Mouse (Mus musculus) midbrain, embryonic 10.5 days (tissue): Measurements from ENCODE around the gene Fam53a. TPM values are rescaled to one million over a fixed set of nuclear protein-coding genes. Genes with fewer than 3 reads are reported as not detected.

Experiments
- DNase-seq: peaks from one replicate; pipeline ENCODE4 v3.0.0-alpha.2; 2017; ENCODE audit warnings: low spot score
- H3K27ac ChIP-seq: fragments of 300-500 bp; sonication (generic); replicated peaks from 2 replicates; pipeline ENCODE4 v1.5.1; 2016; ENCODE audit warnings: mild to moderate bottlenecking
- H3K27me3 ChIP-seq: fragments of 300-500 bp; sonication (generic); 2 replicates; pipeline ENCODE4 v1.6.1; 2016; ENCODE audit warnings: low read depth, mild to moderate bottlenecking; ENCODE audit not compliant: poor library complexity, severe bottlenecking
- H3K36me3 ChIP-seq: fragments of 300-500 bp; sonication (generic); 2 replicates; pipeline ENCODE4 v1.6.1; 2016; ENCODE audit warnings: mild to moderate bottlenecking, moderate library complexity
- H3K4me1 ChIP-seq: fragments of 300-500 bp; sonication (generic); 2 replicates; pipeline ENCODE4 v1.6.1; 2016
- H3K4me3 ChIP-seq: fragments of 300-500 bp; sonication (generic); 2 replicates; pipeline ENCODE4 v1.5.1; 2016; ENCODE audit warnings: mild to moderate bottlenecking, moderate library complexity
- H3K9me3 ChIP-seq: fragments of 300-500 bp; sonication (generic); replicated peaks from 2 replicates; pipeline ENCODE4 v1.6.1; 2016; ENCODE audit warnings: mild to moderate bottlenecking
- WGBS: fragments of 180-500 bp; shearing (Covaris S2); methylation state at CpG from one replicate; pipeline ENCODE4 v1.1.7; 2016; 5-methylcytosine and 5-hydroxymethylcytosine counted together
- polyA plus RNA-seq: library from polyadenylated mRNA; unstranded; fragments of >200 nt; fragmentation: Nextera tagmentation; extraction: Ambion mirVana; gene quantifications from 2 replicates; pipeline ENCODE4 v1.2.1, GENCODE M21; 2016

Fam53a gene
- polyA plus RNA-seq, 1 experiment from 2014 or later: 70.4 TPM

- DNase-seq: no peak
- whole genome bisulfite sequencing: 5% methylated on average over 9 of the region's 9 CpGs
- Histone ChIP-seq H3K9me3 (no peaks in the 10 kb centered on the region), H3K36me3 (peaks cover 58% of the 10 kb centered on the region), H3K4me1 (peaks cover 58% of the 10 kb centered on the region), H3K27ac (peak overlapping the region; percentile 100), H3K27me3 (no peaks in the 10 kb centered on the region), H3K4me3 (peak overlapping the region; percentile 88)
Observed at GRCm38 (mm10) chr5:33652783-33653173, 23.3 kb upstream of the Fam53a start.

- Histone ChIP-seq H3K27ac (peak within 1 kb of the TSS; percentile 100), H3K4me3 (peak within 1 kb of the TSS; percentile 88), H3K9me3 (no peaks in the 10 kb centered on the region), H3K27me3 (no peaks in the 10 kb centered on the region), H3K4me1 (peaks cover 57% of the 10 kb centered on the region), H3K36me3 (peaks cover 64% of the 10 kb centered on the region)
- WGBS: under 1% methylated on average over 82 of the region's 82 CpGs
- DNase-seq: peak; percentile 98
Observed at GRCm38 (mm10) chr5:33651921-33652782, 22.7 kb upstream of the Fam53a start, which contains the start of gene Slbp. TSS of gene Slbp (minus strand) at chr5:33652574.

- peaks cover 50% of the 10 kb centered on the region for H3K4me1 ChIP-seq
- H3K36me3 ChIP-seq: peaks cover 71% of the 10 kb centered on the region
Observed at GRCm38 (mm10) chr5:33651541-33651920, 22.1 kb upstream of the Fam53a start.

GRCm38 (mm10) chr5:33651017-33651416, 21.6 kb upstream of the Fam53a start:
- Histone ChIP-seq H3K27me3 (no peaks in the 10 kb centered on the region), H3K4me1 (peaks cover 45% of the 10 kb centered on the region), H3K4me3 (peak overlapping the region; percentile 88), H3K9me3 (no peaks in the 10 kb centered on the region), H3K27ac (peak overlapping the region; percentile 100), H3K36me3 (peaks cover 76% of the 10 kb centered on the region)
- 28% methylated on average over 2 of the region's 2 CpGs for WGBS
- no peak for DNase-seq

More at GRCm38 (mm10) chr5:33651541-33651920, 22.1 kb upstream of the Fam53a start:
- Histone ChIP-seq H3K27me3 (no peaks in the 10 kb centered on the region), H3K4me3 (peak overlapping the region; percentile 88), H3K27ac (peak overlapping the region; percentile 100), H3K9me3 (no peaks in the 10 kb centered on the region)
- 2% methylated on average over 11 of the region's 11 CpGs for WGBS
- DNase-seq: no peak

GRCm38 (mm10) chr5:33640652-33641051, 11.2 kb upstream of the Fam53a start:
- 54% methylated on average over 3 of the region's 3 CpGs for WGBS
- Histone ChIP-seq H3K4me1 (no peaks in the 10 kb centered on the region), H3K36me3 (peaks cover 92% of the 10 kb centered on the region)

GRCm38 (mm10) chr5:33638826-33639225, 9.4 kb upstream of the Fam53a start:
- H3K9me3 ChIP-seq: no peaks in the 10 kb centered on the region
- no peak for DNase-seq
- H3K4me3 ChIP-seq: no peak overlapping the region
- H3K27ac ChIP-seq: no peak overlapping the region
- 76% methylated on average over 4 of the region's 4 CpGs for WGBS
- no peaks in the 10 kb centered on the region for H3K27me3 ChIP-seq
- peaks cover 90% of the 10 kb centered on the region for H3K36me3 ChIP-seq
- H3K4me1 ChIP-seq: no peaks in the 10 kb centered on the region

More at GRCm38 (mm10) chr5:33640652-33641051, 11.2 kb upstream of the Fam53a start:
- no peak overlapping the region for H3K4me3 ChIP-seq
- H3K27ac ChIP-seq: no peak overlapping the region
- H3K9me3 ChIP-seq: no peaks in the 10 kb centered on the region
- H3K27me3 ChIP-seq: no peaks in the 10 kb centered on the region
- no peak for DNase-seq

- H3K4me1 ChIP-seq: no peaks in the 10 kb centered on the region
- H3K36me3 ChIP-seq: peaks cover 80% of the 10 kb centered on the region
- no peaks in the 10 kb centered on the region for H3K27me3 ChIP-seq
- 86% methylated on average over 3 of the region's 3 CpGs for WGBS
- H3K27ac ChIP-seq: no peak overlapping the region
- H3K9me3 ChIP-seq: no peaks in the 10 kb centered on the region
- no peak overlapping the region for H3K4me3 ChIP-seq
- DNase-seq: no peak
Observed at GRCm38 (mm10) chr5:33637606-33638350, 8.3 kb upstream of the Fam53a start.

GRCm38 (mm10) chr5:33635361-33635760, 5.9 kb upstream of the Fam53a start:
- Histone ChIP-seq H3K36me3 (peaks cover 56% of the 10 kb centered on the region), H3K27ac (no peak overlapping the region)
- 87% methylated on average over 3 of the region's 3 CpGs for WGBS

GRCm38 (mm10) chr5:33632526-33632925, 3.1 kb upstream of the Fam53a start:
- H3K27ac ChIP-seq: no peak overlapping the region
- DNase-seq: no peak
- H3K9me3 ChIP-seq: no peaks in the 10 kb centered on the region
- H3K36me3 ChIP-seq: peaks cover 31% of the 10 kb centered on the region
- no peak overlapping the region for H3K4me3 ChIP-seq
- 93% methylated on average over 1 of the region's 1 CpGs for WGBS
- H3K27me3 ChIP-seq: no peaks in the 10 kb centered on the region
- peaks cover 27% of the 10 kb centered on the region for H3K4me1 ChIP-seq

More at GRCm38 (mm10) chr5:33635361-33635760, 5.9 kb upstream of the Fam53a start:
- Histone ChIP-seq H3K4me3 (no peak overlapping the region), H3K9me3 (no peaks in the 10 kb centered on the region), H3K4me1 (peaks cover 6% of the 10 kb centered on the region), H3K27me3 (no peaks in the 10 kb centered on the region)
- no peak for DNase-seq

- Histone ChIP-seq H3K4me1 (peaks cover 33% of the 10 kb centered on the region), H3K4me3 (peak overlapping the region; percentile 91)
- 74% methylated on average over 4 of the region's 4 CpGs for WGBS
Observed at GRCm38 (mm10) chr5:33630615-33631014, 1.2 kb upstream of the Fam53a start.

GRCm38 (mm10) chr5:33630061-33630460, 626 bp upstream of the Fam53a start:
- WGBS: 11% methylated on average over 9 of the region's 9 CpGs
- peak overlapping the region; percentile 91 for H3K4me3 ChIP-seq
- peaks cover 33% of the 10 kb centered on the region for H3K4me1 ChIP-seq
- H3K27ac ChIP-seq: peak overlapping the region; percentile 92
- H3K9me3 ChIP-seq: no peaks in the 10 kb centered on the region
- no peak for DNase-seq
- H3K27me3 ChIP-seq: no peaks in the 10 kb centered on the region
- H3K36me3 ChIP-seq: peaks cover 11% of the 10 kb centered on the region

More at GRCm38 (mm10) chr5:33630615-33631014, 1.2 kb upstream of the Fam53a start:
- no peaks in the 10 kb centered on the region for H3K27me3 ChIP-seq
- H3K36me3 ChIP-seq: peaks cover 13% of the 10 kb centered on the region
- 0 out of 2 replicates have a peak overlapping the region, but pooled peaks have one; percentile 92 for H3K27ac ChIP-seq
- DNase-seq: no peak
- H3K9me3 ChIP-seq: no peaks in the 10 kb centered on the region

GRCm38 (mm10) chr5:33628820-33629300, 575 bp downstream of the Fam53a start:
- WGBS: under 1% methylated on average over 24 of the region's 24 CpGs
- no peak for DNase-seq
- Histone ChIP-seq H3K4me3 (peak overlapping the region; percentile 91), H3K9me3 (no peaks in the 10 kb centered on the region), H3K27ac (peak overlapping the region; percentile 92), H3K36me3 (peaks cover 6% of the 10 kb centered on the region; the same call in 1 of the 2 replicates), H3K27me3 (no peaks in the 10 kb centered on the region), H3K4me1 (peaks cover 33% of the 10 kb centered on the region)
